Mouse (Mus musculus) spleen, adult 2 months (tissue): ENCODE measurements around the gene Flt3. TPM values are rescaled to one million over a fixed set of nuclear protein-coding genes. Genes with fewer than 3 reads are reported as not detected.

Experiments used
- DNase-seq, 2 experiments: peaks; one replicate each; pipeline versions ENCODE4 v3.0.0 to v3.0.0-alpha.2; 2012 to 2021; ENCODE audit warnings: low spot score in 2 of 2, low read depth in 1 of 2
- H3K27ac ChIP-seq: fragments of 200-500 bp; 2 replicates; pipeline ENCODE4 v1.5.1; 2012; ENCODE audit warnings: low read length, inconsistent platforms; ENCODE audit not compliant: insufficient read depth
- H3K27me3 ChIP-seq: fragments of 200-500 bp; 2 replicates; pipeline ENCODE4 v1.6.1; 2012; ENCODE audit warnings: mild to moderate bottlenecking, moderate library complexity, low read length, inconsistent platforms; ENCODE audit not compliant: control insufficient read depth, insufficient read depth
- H3K36me3 ChIP-seq: fragments of 200-500 bp; 2 replicates; pipeline ENCODE4 v1.6.1; 2012; ENCODE audit warnings: mild to moderate bottlenecking, low read length, inconsistent platforms; ENCODE audit not compliant: control insufficient read depth, insufficient read depth
- H3K4me1 ChIP-seq: fragments of 200-500 bp; 2 replicates; pipeline ENCODE4 v1.6.1; 2011; ENCODE audit warnings: inconsistent platforms; ENCODE audit not compliant: control insufficient read depth, insufficient read depth, insufficient read length
- H3K4me3 ChIP-seq: fragments of 200-500 bp; 2 replicates; pipeline ENCODE4 v1.5.1; 2011; ENCODE audit warnings: mild to moderate bottlenecking, inconsistent platforms; ENCODE audit not compliant: insufficient read depth, insufficient read length; ENCODE audit errors: extremely low read depth
- CTCF ChIP-seq: fragments of 200-500 bp; IDR thresholded peaks from 2 replicates; pipeline ENCODE4 v1.5.1; 2011; ENCODE audit warnings: mild to moderate bottlenecking, inconsistent platforms; ENCODE audit not compliant: insufficient read depth, insufficient read length, insufficient replicate concordance; ENCODE audit errors: extremely low read depth
- POLR2A ChIP-seq: fragments of 200-500 bp; IDR thresholded peaks from 2 replicates; pipeline ENCODE4 v1.6.1; 2011; ENCODE audit warnings: low read depth, low read length, inconsistent platforms
- WGBS: fragments of 180-500 bp; shearing (Covaris S2); methylation state at CpG from one replicate; pipeline ENCODE4 v1.1.7; 2018; 5-methylcytosine and 5-hydroxymethylcytosine counted together
- polyA plus RNA-seq: library from polyadenylated mRNA; depleted of rRNA; stranded (reverse); fragments of >200 nt; gene quantifications from 2 replicates; pipeline ENCODE4 v1.2.3, GENCODE M21; 2012

Gene Flt3
- polyA plus RNA-seq, 1 experiment, result 6.5 TPM

DNA sequence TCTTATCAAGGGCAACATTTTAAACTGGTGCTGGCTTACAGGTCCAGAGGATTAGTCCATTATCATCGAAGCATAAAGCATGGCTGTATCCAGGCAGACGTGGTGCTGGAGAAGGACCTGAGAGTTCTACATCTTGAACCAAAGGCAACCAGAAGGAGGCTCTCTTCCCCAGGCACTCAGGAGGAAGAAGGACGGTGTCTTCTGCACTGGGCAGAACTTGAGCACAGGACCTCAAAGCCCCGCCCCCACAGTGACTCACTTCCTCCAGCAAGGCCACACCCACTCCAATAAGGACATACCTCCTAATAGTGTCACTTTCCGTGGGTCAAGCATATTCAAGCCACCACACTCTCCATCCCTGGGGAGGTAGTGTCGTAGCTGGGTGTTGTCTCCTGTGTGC lies 10.3 kb upstream of the Flt3 start:
- TF ChIP-seq CTCF, result no peak
- no peak for TF ChIP-seq POLR2A
- no peak overlapping the region for H3K27ac ChIP-seq
- H3K4me3 ChIP-seq, result no peak overlapping the region
- DNase-seq, result no peak
- peaks cover 5% of the 10 kb centered on the region; the same call in 1 of the 2 replicates for H3K4me1 ChIP-seq
- no peaks in the 10 kb centered on the region for H3K27me3 ChIP-seq
- H3K36me3 ChIP-seq, result no peaks in the 10 kb centered on the region
- 76% methylated on average over 6 of the region's 6 CpGs for WGBS

DNA sequence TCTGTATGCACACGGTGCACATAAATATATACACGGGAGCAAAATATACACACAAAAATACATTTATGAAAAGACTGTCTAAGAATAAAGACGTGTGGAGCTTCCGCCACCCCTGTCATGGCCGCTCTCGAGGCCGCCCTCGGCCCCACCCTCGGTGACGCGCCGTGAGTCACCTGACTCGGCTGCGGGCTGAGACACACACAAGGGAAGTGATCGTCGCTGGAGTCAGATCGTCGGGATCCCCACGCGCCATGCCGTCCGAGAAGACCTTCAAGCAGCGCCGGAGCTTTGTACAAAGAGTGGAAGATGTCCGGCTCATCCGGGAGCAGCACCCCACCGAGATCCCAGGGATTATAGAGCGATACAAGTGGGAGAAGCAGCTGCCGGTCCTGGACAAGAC lies 8.4 kb upstream of the Flt3 start:
- Histone ChIP-seq H3K36me3 (no peaks in the 10 kb centered on the region), H3K4me3 (no peak overlapping the region), H3K4me1 (peaks cover 5% of the 10 kb centered on the region; the same call in 1 of the 2 replicates), H3K27me3 (no peaks in the 10 kb centered on the region), H3K27ac (no peak overlapping the region)
- DNase-seq, result no peak
- no peak for TF ChIP-seq CTCF
- TF ChIP-seq POLR2A, result no peak
- 87% methylated on average over 29 of the region's 29 CpGs for WGBS

DNA sequence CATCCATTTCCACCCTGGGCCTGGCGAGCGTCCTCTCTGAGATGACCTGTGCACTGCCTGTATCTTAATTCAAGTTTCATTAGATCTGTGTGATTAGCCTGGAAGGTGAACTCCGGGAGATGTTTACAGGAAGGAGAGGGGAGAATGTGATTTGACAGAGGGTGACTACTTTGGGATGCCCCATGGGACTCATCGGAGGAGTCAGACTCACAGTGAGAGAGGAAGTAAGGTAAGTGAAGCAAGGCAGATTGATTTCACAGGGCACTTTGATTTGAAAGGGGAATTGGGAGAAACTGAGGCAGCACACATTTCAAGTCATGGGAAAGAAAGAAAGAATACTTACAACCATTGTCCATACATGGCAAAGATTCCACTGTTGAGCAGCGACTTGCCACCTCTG lies 5.8 kb upstream of the Flt3 start:
- TF ChIP-seq POLR2A, result no peak
- TF ChIP-seq CTCF, result no peak
- peak in 1 of 2 experiments; percentile 36 for DNase-seq
- WGBS, result 62% methylated on average over 5 of the region's 5 CpGs
- H3K36me3 ChIP-seq, result no peaks in the 10 kb centered on the region
- H3K4me1 ChIP-seq, result peaks cover 5% of the 10 kb centered on the region; the same call in 1 of the 2 replicates
- H3K27me3 ChIP-seq, result peaks cover 1% of the 10 kb centered on the region; the same call in 1 of the 2 replicates
- no peak overlapping the region for H3K27ac ChIP-seq
- no peak overlapping the region for H3K4me3 ChIP-seq

DNA sequence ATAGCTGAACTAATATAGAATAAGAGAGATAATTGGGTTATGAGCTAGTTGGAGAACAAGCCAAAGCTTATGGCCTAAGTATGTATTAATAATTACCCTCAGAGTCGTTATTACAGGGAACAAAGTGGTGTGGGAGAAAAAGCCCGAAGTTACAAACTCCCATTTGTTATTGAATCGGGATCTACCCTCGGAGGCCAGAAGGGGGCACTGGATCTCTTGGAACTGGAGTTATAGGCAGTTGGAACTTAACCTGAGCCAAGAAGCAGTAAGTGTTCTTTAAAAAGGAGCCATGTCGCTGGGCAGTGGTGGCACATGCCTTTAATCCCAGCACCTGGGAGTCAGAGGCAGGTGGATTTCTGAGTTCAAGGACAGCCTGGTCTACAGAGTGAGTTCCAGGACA lies 2.2 kb upstream of the Flt3 start:
- peaks cover 12% of the 10 kb centered on the region for H3K4me1 ChIP-seq
- WGBS, result 38% methylated on average over 5 of the region's 5 CpGs
- peak in 1 of 2 experiments; percentile 35 for DNase-seq
- no peak overlapping the region for H3K27ac ChIP-seq
- no peak overlapping the region for H3K4me3 ChIP-seq
- peaks cover 11% of the 10 kb centered on the region for H3K27me3 ChIP-seq
- H3K36me3 ChIP-seq, result no peaks in the 10 kb centered on the region
- TF ChIP-seq CTCF (no peak), POLR2A (no peak)

DNA sequence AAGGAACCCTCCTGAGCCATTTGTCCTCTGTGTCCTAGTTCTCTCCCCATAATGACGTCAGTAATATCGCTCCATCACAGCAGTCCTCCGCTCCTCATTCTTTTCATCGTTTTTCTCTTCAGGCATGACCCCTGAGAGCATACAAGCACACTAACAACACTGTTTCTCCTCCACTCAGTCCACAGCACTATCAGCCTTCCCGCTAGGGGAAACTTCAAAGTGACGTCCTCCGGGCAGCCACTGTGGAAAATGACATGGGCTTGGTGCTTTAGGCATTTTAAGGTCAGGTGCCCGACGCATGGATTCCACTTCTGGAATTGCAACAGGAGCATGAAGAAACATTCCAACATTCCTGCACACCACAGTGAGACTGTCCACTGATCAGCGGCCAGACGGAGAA lies 735 bp upstream of the Flt3 start:
- H3K27ac ChIP-seq, result no peak overlapping the region
- H3K27me3 ChIP-seq, result peaks cover 11% of the 10 kb centered on the region
- DNase-seq, result no peak
- WGBS, result 24% methylated on average over 11 of the region's 11 CpGs
- TF ChIP-seq POLR2A (no peak), CTCF (no peak)
- no peak overlapping the region for H3K4me3 ChIP-seq
- H3K36me3 ChIP-seq, result no peaks in the 10 kb centered on the region
- peaks cover 9% of the 10 kb centered on the region for H3K4me1 ChIP-seq

DNA sequence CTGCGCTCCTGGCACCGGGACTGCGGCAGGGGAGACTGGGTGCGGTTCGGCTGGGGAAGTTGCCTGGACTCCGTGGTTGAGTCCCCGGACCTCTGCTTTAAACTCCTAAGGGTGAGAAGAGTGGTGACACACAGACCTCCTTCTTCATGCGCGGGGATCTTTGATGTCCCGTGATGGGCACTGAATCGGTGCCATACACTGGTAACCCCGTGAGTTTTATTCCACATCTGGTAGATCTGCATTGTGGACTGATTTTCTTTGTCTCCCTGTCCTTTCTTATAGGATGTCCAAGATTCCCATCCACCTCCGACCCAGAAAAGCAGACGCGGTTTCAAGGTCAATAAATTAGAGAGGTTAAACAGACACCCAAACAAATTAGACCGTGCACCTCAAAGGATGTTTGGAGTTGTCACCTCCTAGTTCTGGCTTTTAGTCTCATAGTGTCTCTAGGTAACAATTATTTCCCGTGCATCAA lies 253 bp upstream of the Flt3 start:
- no peak for DNase-seq
- Histone ChIP-seq H3K27ac (no peak overlapping the region), H3K4me3 (peak overlapping the region; percentile 58; the same call in 1 of the 2 replicates), H3K27me3 (peaks cover 11% of the 10 kb centered on the region), H3K36me3 (no peaks in the 10 kb centered on the region), H3K4me1 (peaks cover 7% of the 10 kb centered on the region)
- no peak for TF ChIP-seq POLR2A
- 1% methylated on average over 17 of the region's 17 CpGs for WGBS

DNA sequence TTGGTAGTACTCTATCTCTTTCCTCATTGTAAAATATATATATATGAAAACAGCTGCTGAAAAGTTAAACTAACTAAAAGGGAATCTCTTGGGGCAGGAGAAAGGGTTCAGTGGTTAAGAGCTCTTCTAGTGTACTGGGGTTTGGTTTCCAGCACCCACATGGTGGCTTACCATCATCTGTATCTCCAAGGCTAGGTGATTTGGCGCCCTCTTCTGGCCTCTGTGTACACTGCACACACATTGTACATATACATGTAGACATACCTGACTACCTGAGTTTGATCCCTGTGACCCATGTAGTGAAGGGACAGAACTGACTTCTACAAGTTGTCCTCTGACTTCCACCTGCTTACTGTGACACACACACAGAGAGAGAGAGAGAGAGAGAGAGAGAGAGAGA lies 5.2 kb downstream of the Flt3 start:
- DNase-seq, result no peak
- Histone ChIP-seq H3K4me3 (no peak overlapping the region), H3K36me3 (no peaks in the 10 kb centered on the region), H3K27me3 (peaks cover 5% of the 10 kb centered on the region), H3K4me1 (peaks cover 9% of the 10 kb centered on the region), H3K27ac (no peak overlapping the region)
- whole genome bisulfite sequencing, result 85% methylated on average over 1 of the region's 1 CpGs
- no peak for TF ChIP-seq POLR2A
- TF ChIP-seq CTCF, result no peak
